Mouse (Mus musculus): ENCODE data around the gene Rala.
A peak's percentile ranks its signal among the peaks of the same experiment; 100 is the strongest.

Gene Rala

GRCm38 (mm10) chr13:17879061-17879460, 65.0 kb downstream of the Rala start:
- DNase-seq = no peak

- no peak for DNase-seq
Observed at GRCm38 (mm10) chr13:17866741-17867140, 77.3 kb downstream of the Rala start.

GRCm38 (mm10) chr13:17860536-17860935, 83.5 kb downstream of the Rala start:
- DNase-seq = no peak

- DNase-seq = no peak
Observed at GRCm38 (mm10) chr13:17859365-17860033, 84.5 kb downstream of the Rala start.

- no peak for DNase-seq
Observed at GRCm38 (mm10) chr13:17857046-17857445, 87.0 kb downstream of the Rala start.

GRCm38 (mm10) chr13:17855492-17856138, 88.4 kb downstream of the Rala start:
- peak; percentile 12 to 22 for DNase-seq

GRCm38 (mm10) chr13:17854755-17855154, 89.3 kb downstream of the Rala start:
- DNase-seq = no peak

- no peak for DNase-seq
Observed at GRCm38 (mm10) chr13:17843336-17843735, 100.7 kb downstream of the Rala start.

GRCm38 (mm10) chr13:17842756-17843155, 101.3 kb downstream of the Rala start:
- DNase-seq = no peak

- DNase-seq = no peak
Observed at GRCm38 (mm10) chr13:17839137-17839536, 104.9 kb downstream of the Rala start.

GRCm38 (mm10) chr13:17838484-17838851, 105.6 kb downstream of the Rala start:
- DNase-seq = peak; percentile 65 to 76

GRCm38 (mm10) chr13:17837610-17838483, 106.2 kb downstream of the Rala start:
- DNase-seq = peak; percentile 56 to 64

- DNase-seq = no peak
Observed at GRCm38 (mm10) chr13:17836808-17837207, 107.2 kb downstream of the Rala start.

- DNase-seq = no peak
Observed at GRCm38 (mm10) chr13:17832940-17833339, 111.1 kb downstream of the Rala start.

All from kidney, postnatal 4 days (tissue).